Mouse (Mus musculus): ENCODE results near the gene Chil6. TPM values are rescaled to one million over a fixed set of nuclear protein-coding genes. Genes with fewer than 3 reads are reported as not detected.

Gene Chil6
- total RNA-seq (2021) = not detected
- long read RNA-seq, experiment 1 = 0 reads
- long read RNA-seq, experiment 2 = 0 reads

GRCm38 (mm10) chr3:106406082-106406481 lies at the start of gene Chil6:
Gene Chil6, minus strand, starts transcription at chr3:106406182.
- intact Hi-C loops (cut with DNase I) = no loop called here
- DNase-seq (ENCODE audit: low spot score in 2 of 2) = no peak

GRCm38 (mm10) chr3:106452616-106453015 lies 46.6 kb upstream of the Chil6 start:
- intact Hi-C loops (cut with DNase I) = no loop called here
- DNase-seq (ENCODE audit: low spot score in 2 of 2) = no peak

- DNase-seq (ENCODE audit: low spot score in 2 of 2) = no peak
- intact Hi-C loops (cut with DNase I) = loop anchor here (2.0 kb wide), 2 partner anchors 427 to 459 kb away; no protein-coding TSS in a partner anchor
Measured at GRCm38 (mm10) chr3:106449567-106449966, 43.6 kb upstream of the Chil6 start.

- DNase-seq (ENCODE audit: low spot score in 2 of 2) = no peak
- intact Hi-C loops (cut with DNase I) = loop anchor here (2.0 kb wide), 2 partner anchors 426 to 458 kb away; no protein-coding TSS in a partner anchor
Measured at GRCm38 (mm10) chr3:106448995-106449394, 43.0 kb upstream of the Chil6 start.

DNA sequence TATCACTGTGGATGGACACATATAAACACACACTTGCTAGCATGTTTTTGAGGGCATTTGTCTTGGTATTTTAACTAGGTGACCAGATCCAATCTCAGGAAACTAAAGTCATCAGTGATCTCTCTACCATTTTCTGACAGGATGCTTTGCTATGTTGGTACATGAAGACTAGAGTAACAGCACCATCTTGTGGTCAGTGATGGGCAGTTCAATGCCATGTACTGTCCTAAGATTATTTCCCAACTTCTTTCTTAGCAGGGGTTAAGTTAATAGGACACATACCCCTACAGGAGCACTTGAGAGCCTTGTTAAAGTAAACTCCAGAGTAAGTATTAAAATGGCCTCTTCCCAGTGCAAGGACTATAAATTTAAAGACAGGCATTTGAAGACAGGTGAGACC lies 42.6 kb upstream of the Chil6 start:
- DNase-seq (ENCODE audit: low spot score in 2 of 2) = peak; percentile 23 to 37
- intact Hi-C loops (cut with DNase I) = loop anchor here (2.0 kb wide), 2 partner anchors 426 to 458 kb away; no protein-coding TSS in a partner anchor

Other genes starting within 250 kb of the Chil6 start
- not detected for gene Chil3, start 238.6 kb downstream of the Chil6 start, total RNA-seq (2021)
- gene Chil4, start 186.7 kb downstream of the Chil6 start, total RNA-seq (2021) = not detected
- under 1 TPM in 1 of 2 experiments, not detected in 1; 0.31 TPM for gene Dennd2d, start 76.2 kb upstream of the Chil6 start, total RNA-seq (2021)
- 10 to 100 TPM; 33.1 to 37.7 TPM for gene Dram2, start 141.6 kb upstream of the Chil6 start, total RNA-seq (2021)
- gene Cept1, start 141.6 kb upstream of the Chil6 start, total RNA-seq (2021) = 10 to 100 TPM; 40.2 to 44.3 TPM